Mouse (Mus musculus) thymus, adult 2 months (tissue): Measurements from ENCODE around the gene Lmtk3. TPM values are rescaled to one million over a fixed set of nuclear protein-coding genes. Genes with fewer than 3 reads are reported as not detected.

Experiments used
- DNase-seq: peaks from one replicate; pipeline ENCODE4 v3.0.0; 2021
- H3K27ac ChIP-seq: fragments of 200-500 bp; 2 replicates; pipeline ENCODE4 v1.5.1; 2012; ENCODE audit warnings: low read length, control low read depth; ENCODE audit not compliant: control insufficient read depth, insufficient read depth
- H3K27me3 ChIP-seq: fragments of 200-500 bp; 2 replicates; pipeline ENCODE4 v1.6.1; 2012; ENCODE audit warnings: mild to moderate bottlenecking, low read length, moderate library complexity, mixed read lengths; ENCODE audit not compliant: control insufficient read depth, insufficient read depth
- H3K36me3 ChIP-seq: fragments of 200-500 bp; 2 replicates; pipeline ENCODE4 v1.6.1; 2012; ENCODE audit warnings: mild to moderate bottlenecking, low read length, moderate library complexity; ENCODE audit not compliant: control insufficient read depth, insufficient read depth
- H3K4me1 ChIP-seq: fragments of 200-500 bp; replicated peaks from 2 replicates; pipeline ENCODE4 v1.6.1; 2012; ENCODE audit warnings: low read length; ENCODE audit not compliant: control insufficient read depth, insufficient read depth
- H3K4me3 ChIP-seq: fragments of 200-500 bp; 2 replicates; pipeline ENCODE4 v1.5.1; 2012; ENCODE audit warnings: mild to moderate bottlenecking, low read length, control low read depth, moderate library complexity; ENCODE audit not compliant: control insufficient read depth, insufficient read depth
- CTCF ChIP-seq: fragments of 200-500 bp; IDR thresholded peaks from 2 replicates; pipeline ENCODE4 v1.5.1; 2012; ENCODE audit warnings: mild to moderate bottlenecking, control low read depth, low read length, moderate library complexity, borderline replicate concordance; ENCODE audit not compliant: control insufficient read depth, poor library complexity, insufficient read depth; ENCODE audit errors: extremely low read depth
- POLR2A ChIP-seq: fragments of 200-500 bp; IDR thresholded peaks from 2 replicates; pipeline ENCODE4 v1.6.1; 2012; ENCODE audit warnings: mild to moderate bottlenecking, low read length, control low read depth, moderate library complexity; ENCODE audit not compliant: control insufficient read depth, poor library complexity, insufficient read depth; ENCODE audit errors: extremely low read depth
- WGBS: fragments of 180-500 bp; shearing (Covaris S2); methylation state at CpG from one replicate; pipeline ENCODE4 v1.1.7; 2018; 5-methylcytosine and 5-hydroxymethylcytosine counted together
- polyA plus RNA-seq: library from polyadenylated mRNA; depleted of rRNA; stranded (reverse); fragments of >200 nt; gene quantifications from 2 replicates; pipeline ENCODE4 v1.2.3, GENCODE M21; 2012

Lmtk3 gene
- polyA plus RNA-seq, 1 experiment: 1.2 TPM

- Histone ChIP-seq H3K27me3 (peaks cover 13% of the 10 kb centered on the region; the same call in 1 of the 2 replicates), H3K36me3 (no peaks in the 10 kb centered on the region), H3K4me3 (no peak overlapping the region), H3K27ac (no peak overlapping the region), H3K4me1 (peaks cover 10% of the 10 kb centered on the region)
- WGBS: 88% methylated on average over 44 of the region's 44 CpGs
- no peak for DNase-seq
- TF ChIP-seq CTCF (no peak), POLR2A (no peak)
These were observed 10.5 kb downstream of the Lmtk3 start for GRCm38 (mm10) chr7:45793969-45794585.

- H3K27me3 ChIP-seq: peaks cover 13% of the 10 kb centered on the region; the same call in 1 of the 2 replicates
- TF ChIP-seq CTCF (no peak), POLR2A (no peak)
- 97% methylated on average over 29 of the region's 29 CpGs for WGBS
- H3K4me3 ChIP-seq: no peak overlapping the region
- no peak for DNase-seq
- H3K4me1 ChIP-seq: peaks cover 10% of the 10 kb centered on the region
- H3K27ac ChIP-seq: no peak overlapping the region
- no peaks in the 10 kb centered on the region for H3K36me3 ChIP-seq
These were observed 11.4 kb downstream of the Lmtk3 start for GRCm38 (mm10) chr7:45794971-45795370.

GRCm38 (mm10) chr7:45796950-45797349, 13.4 kb downstream of the Lmtk3 start:
- Histone ChIP-seq H3K27ac (no peak overlapping the region), H3K4me3 (no peak overlapping the region), H3K4me1 (peaks cover 15% of the 10 kb centered on the region), H3K27me3 (peaks cover 15% of the 10 kb centered on the region; the same call in 1 of the 2 replicates), H3K36me3 (no peaks in the 10 kb centered on the region)
- DNase-seq: no peak
- TF ChIP-seq CTCF (no peak), POLR2A (no peak)
- 70% methylated on average over 6 of the region's 6 CpGs for WGBS

- H3K4me3 ChIP-seq: peak overlapping the region; percentile 33
- no peak for TF ChIP-seq CTCF
- TF ChIP-seq POLR2A: no peak
- H3K4me1 ChIP-seq: peaks cover 15% of the 10 kb centered on the region
- DNase-seq: no peak
- peaks cover 15% of the 10 kb centered on the region; the same call in 1 of the 2 replicates for H3K27me3 ChIP-seq
- no peak overlapping the region for H3K27ac ChIP-seq
- WGBS: 5% methylated on average over 60 of the region's 60 CpGs
- H3K36me3 ChIP-seq: no peaks in the 10 kb centered on the region
These were observed 14.3 kb downstream of the Lmtk3 start for GRCm38 (mm10) chr7:45797661-45798510.

GRCm38 (mm10) chr7:45798511-45798836, 14.9 kb downstream of the Lmtk3 start:
- no peak overlapping the region for H3K27ac ChIP-seq
- no peaks in the 10 kb centered on the region for H3K36me3 ChIP-seq
- 2% methylated on average over 19 of the region's 19 CpGs for WGBS
- no peak for DNase-seq
- H3K4me1 ChIP-seq: peaks cover 15% of the 10 kb centered on the region
- H3K4me3 ChIP-seq: peak overlapping the region; percentile 33
- H3K27me3 ChIP-seq: peaks cover 15% of the 10 kb centered on the region; the same call in 1 of the 2 replicates
- TF ChIP-seq CTCF: no peak
- TF ChIP-seq POLR2A: no peak

- TF ChIP-seq POLR2A (no peak), CTCF (no peak)
- WGBS: 49% methylated on average over 7 of the region's 7 CpGs
These were observed 15.4 kb downstream of the Lmtk3 start for GRCm38 (mm10) chr7:45798931-45799330.

More at GRCm38 (mm10) chr7:45798931-45799330, 15.4 kb downstream of the Lmtk3 start:
- H3K27me3 ChIP-seq: peaks cover 15% of the 10 kb centered on the region; the same call in 1 of the 2 replicates
- no peak overlapping the region for H3K4me3 ChIP-seq
- H3K27ac ChIP-seq: no peak overlapping the region
- H3K36me3 ChIP-seq: no peaks in the 10 kb centered on the region
- peaks cover 15% of the 10 kb centered on the region for H3K4me1 ChIP-seq
- DNase-seq: no peak
